Mouse (Mus musculus) layer of hippocampus, postnatal 25 days (tissue): Measurements from ENCODE around the gene Osgepl1. TPM values are rescaled to one million over a fixed set of nuclear protein-coding genes. Genes with fewer than 3 reads are reported as not detected.
"Not testable (repeated sequence)": the region's sequence is repeated elsewhere in the genome, so short reads cannot be mapped to it uniquely, and the experiment has no call there.

Experiments used
- DNase-seq, 2 experiments: peaks; one replicate each; pipeline ENCODE4 v3.0.0; 2022; ENCODE audit warnings: mixed read lengths in 2 of 2, low spot score in 1 of 2; ENCODE audit errors: extremely low spot score in 1 of 2
- total RNA-seq, 2 experiments: library from RNA; stranded (reverse); gene quantifications; 2 replicates each; pipeline ENCODE4 v1.2.3; 2021

The Osgepl1 gene
- total RNA-seq: 10 to 100 TPM; 16.2 to 19.6 TPM

GRCm38 (mm10) chr1:53312989-53313967 lies at the start of gene Osgepl1:
Gene Osgepl1, plus strand, starts transcription at chr1:53313624.
- peak; percentile 69 to 81 for DNase-seq

GRCm38 (mm10) chr1:53264958-53265612 lies 48.3 kb upstream of the Osgepl1 start:
- not testable (repeated sequence) for DNase-seq

- DNase-seq: no peak
These were observed 43.5 kb upstream of the Osgepl1 start for GRCm38 (mm10) chr1:53269901-53270300.

GRCm38 (mm10) chr1:53272646-53273045 lies 40.8 kb upstream of the Osgepl1 start:
- peak; percentile 9 to 49 for DNase-seq

GRCm38 (mm10) chr1:53291197-53291596 lies 22.2 kb upstream of the Osgepl1 start:
- no peak for DNase-seq

- peak; percentile 93 to 95 for DNase-seq
These were observed 16.6 kb upstream of the Osgepl1 start, which contains the start of the genes Pms1, Ormdl1 and Gm28778 for GRCm38 (mm10) chr1:53296581-53297383. Gene Pms1, minus strand, starts transcription at chr1:53297018. Gene Ormdl1, plus strand, starts transcription at chr1:53297095. Gene Gm28778, plus strand, starts transcription at chr1:53297111.

- no peak for DNase-seq
These were observed 12.9 kb upstream of the Osgepl1 start for GRCm38 (mm10) chr1:53300506-53300905.

GRCm38 (mm10) chr1:53321662-53322344 lies 8.4 kb downstream of the Osgepl1 start:
- no peak for DNase-seq

- no peak for DNase-seq
These were observed 9.8 kb downstream of the Osgepl1 start for GRCm38 (mm10) chr1:53323254-53323653.

GRCm38 (mm10) chr1:53324277-53324676 lies 10.9 kb downstream of the Osgepl1 start:
- no peak for DNase-seq

- DNase-seq: no peak
These were observed 11.5 kb downstream of the Osgepl1 start for GRCm38 (mm10) chr1:53324827-53325494.

GRCm38 (mm10) chr1:53333527-53333926 lies 20.1 kb downstream of the Osgepl1 start:
- not testable (repeated sequence) for DNase-seq

GRCm38 (mm10) chr1:53335465-53335864 lies 22.0 kb downstream of the Osgepl1 start:
- DNase-seq: no peak

- not testable (repeated sequence) for DNase-seq
These were observed 24.0 kb downstream of the Osgepl1 start for GRCm38 (mm10) chr1:53337403-53337802.

GRCm38 (mm10) chr1:53341071-53341470 lies 27.6 kb downstream of the Osgepl1 start:
- no peak for DNase-seq

GRCm38 (mm10) chr1:53352327-53353261 lies 39.2 kb downstream of the Osgepl1 start, which contains the start of the genes Asdurf, Gm28551 and Asnsd1:
Gene Asdurf, minus strand, starts transcription at chr1:53352619.
Gene Gm28551, minus strand, starts transcription at chr1:53352667.
Gene Asnsd1, minus strand, starts transcription at chr1:53352752.
- DNase-seq: peak; percentile 91 to 95

GRCm38 (mm10) chr1:53358988-53359387 lies 45.6 kb downstream of the Osgepl1 start:
- no peak for DNase-seq
